Mouse (Mus musculus) bone marrow macrophage, adult 2 months (primary cell): ENCODE measurements around the gene Clca3a2.

Experiments used
- CTCF ChIP-seq: IDR thresholded peaks from 2 replicates; pipeline ENCODE4 v1.5.1; 2012; ENCODE audit warnings: low read depth, mild to moderate bottlenecking, low read length, moderate library complexity
- POLR2A ChIP-seq: IDR thresholded peaks from 2 replicates; pipeline ENCODE4 v1.6.1; 2012; ENCODE audit warnings: mild to moderate bottlenecking, low read depth, low read length, borderline replicate concordance

DNA sequence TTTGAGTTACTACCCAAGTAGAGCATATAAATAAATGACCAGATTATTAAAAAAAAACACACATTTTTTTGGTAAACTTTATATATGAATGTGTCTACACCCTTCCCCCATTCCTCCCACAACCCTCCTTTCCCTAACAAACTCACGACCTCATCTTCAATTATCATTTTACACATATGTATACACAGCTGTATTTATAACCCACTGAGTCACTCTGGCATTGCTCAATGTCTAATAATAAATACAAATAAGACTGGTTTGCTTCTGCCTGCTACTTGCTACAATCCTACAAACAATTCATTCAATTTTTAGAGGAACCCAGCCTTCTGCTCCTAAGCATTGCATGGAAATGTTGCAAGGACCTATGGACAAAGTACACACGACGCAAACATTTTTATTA, 59.6 kb downstream of the Clca3a2 start:
- TF ChIP-seq POLR2A (no peak), CTCF (no peak)
